Mouse (Mus musculus): ENCODE measurements around the gene Spon2.

Spon2 gene

GRCm38 (mm10) chr5:33214723-33215122 lies 3.5 kb downstream of the Spon2 start:
- no peak for DNase-seq

DNA sequence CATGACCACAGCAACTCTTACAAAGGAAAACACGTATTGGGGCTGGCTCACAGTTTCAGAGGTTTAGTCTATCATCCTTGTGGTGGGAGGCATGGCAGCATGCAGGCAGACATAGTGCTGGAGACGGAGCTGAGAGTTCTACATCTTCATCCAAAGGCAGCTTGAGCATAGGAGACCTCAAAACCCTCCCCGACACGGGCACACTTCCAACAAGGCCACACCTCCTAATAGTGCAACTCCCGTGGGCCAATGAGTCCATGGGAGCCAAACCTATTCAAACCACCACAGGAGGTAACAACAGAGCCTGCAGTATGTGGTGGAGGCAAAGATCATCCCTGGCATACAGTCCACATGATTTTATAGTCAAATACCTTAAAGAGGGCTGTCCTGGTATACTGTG lies 7.0 kb downstream of the Spon2 start:
- DNase-seq, result no peak

DNA sequence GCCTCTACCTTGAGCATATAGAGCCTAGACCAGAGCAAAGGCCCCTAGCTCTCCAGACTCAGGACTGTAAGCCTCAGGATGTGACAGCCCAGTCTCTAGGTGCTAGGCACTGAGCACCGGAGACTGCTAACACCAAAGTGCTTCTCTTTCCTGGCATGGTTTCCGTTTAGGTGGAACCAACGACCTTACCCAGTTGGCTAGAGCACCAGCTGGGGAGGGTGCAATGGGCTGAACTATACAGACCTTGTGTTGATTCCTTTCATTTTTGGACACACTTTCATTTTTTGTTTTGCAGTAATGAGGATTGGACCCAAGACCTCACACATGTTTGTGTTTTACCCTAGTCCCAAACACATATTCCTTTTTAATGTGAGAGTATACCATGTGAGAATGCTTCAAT lies 7.7 kb downstream of the Spon2 start:
- no peak for DNase-seq

- no peak for DNase-seq
These were observed 9.6 kb downstream of the Spon2 start for GRCm38 (mm10) chr5:33208533-33209245.

GRCm38 (mm10) chr5:33207136-33207535 lies 11.1 kb downstream of the Spon2 start:
- DNase-seq, result no peak

GRCm38 (mm10) chr5:33206328-33206727 lies 11.9 kb downstream of the Spon2 start:
- no peak for DNase-seq

GRCm38 (mm10) chr5:33204284-33204683 lies 14.0 kb downstream of the Spon2 start:
- no peak for DNase-seq

DNA sequence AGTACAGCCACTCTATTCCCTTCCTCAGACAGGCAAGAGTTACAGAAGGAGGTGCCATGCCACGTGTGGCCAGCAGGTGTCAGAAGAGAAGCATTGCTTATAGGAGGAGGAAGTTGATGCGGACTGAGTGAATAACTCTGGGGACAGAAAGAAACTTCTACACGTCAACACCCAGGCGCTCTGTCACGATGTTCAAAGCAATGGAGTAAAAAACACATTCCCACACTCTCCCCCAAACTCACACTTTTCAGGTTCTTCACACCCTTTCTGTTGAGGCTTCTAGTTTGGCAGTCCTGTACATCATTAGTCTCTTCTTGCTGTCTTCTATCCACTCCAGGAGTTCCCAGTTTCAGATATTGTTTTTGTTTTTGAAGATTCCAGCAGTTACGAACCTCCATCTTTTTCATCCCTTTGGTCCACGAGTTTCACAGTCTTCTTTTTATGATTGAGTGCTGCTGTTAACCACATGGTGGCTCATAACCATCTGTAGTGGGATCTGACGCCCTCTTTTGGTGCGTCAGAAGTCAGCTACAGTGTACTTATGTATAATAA lies 14.5 kb downstream of the Spon2 start:
- peak; percentile 89 for DNase-seq

DNA sequence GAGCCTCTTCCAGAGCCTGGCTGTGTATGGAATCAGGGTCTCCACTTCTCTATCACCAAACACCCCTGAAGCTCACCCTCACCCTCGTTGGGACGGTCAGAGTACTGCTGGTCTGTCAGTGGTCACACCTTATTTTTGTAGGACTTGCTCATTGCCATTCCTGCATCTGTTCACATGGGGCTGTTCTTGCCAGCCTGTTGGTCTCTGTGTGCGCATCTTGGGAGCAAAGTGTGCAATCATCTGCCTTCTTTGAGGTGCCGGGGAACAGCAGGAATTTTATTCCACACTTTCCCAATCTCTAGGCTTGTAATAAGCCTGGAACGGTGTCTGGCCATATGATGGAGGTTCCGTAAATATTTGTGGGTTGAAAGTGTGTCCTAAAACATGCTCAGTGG lies 15.1 kb downstream of the Spon2 start:
- no peak for DNase-seq

- no peak for DNase-seq
These were observed 15.6 kb downstream of the Spon2 start for GRCm38 (mm10) chr5:33202516-33203170.

GRCm38 (mm10) chr5:33201697-33202096 lies 16.6 kb downstream of the Spon2 start:
- DNase-seq, result no peak

DNA sequence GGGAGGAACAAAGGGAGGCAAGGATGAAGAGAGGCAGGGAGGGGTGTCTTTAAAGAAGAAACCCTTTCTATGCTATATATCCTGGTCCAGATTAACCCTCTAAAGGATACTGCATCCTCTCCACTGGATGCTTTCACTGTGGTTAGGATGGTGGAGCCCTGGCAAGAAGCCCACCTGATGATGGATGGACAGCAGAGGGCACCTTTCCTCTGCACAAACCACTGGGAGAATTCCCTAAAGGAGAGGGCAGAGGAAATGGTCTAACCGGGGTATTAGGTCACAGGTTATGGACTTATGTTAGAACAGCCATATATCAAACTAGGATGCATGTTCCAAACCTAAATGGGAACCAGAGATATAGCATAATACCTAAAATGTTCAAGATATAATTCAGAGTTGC lies 18.2 kb downstream of the Spon2 start:
- no peak for DNase-seq

DNA sequence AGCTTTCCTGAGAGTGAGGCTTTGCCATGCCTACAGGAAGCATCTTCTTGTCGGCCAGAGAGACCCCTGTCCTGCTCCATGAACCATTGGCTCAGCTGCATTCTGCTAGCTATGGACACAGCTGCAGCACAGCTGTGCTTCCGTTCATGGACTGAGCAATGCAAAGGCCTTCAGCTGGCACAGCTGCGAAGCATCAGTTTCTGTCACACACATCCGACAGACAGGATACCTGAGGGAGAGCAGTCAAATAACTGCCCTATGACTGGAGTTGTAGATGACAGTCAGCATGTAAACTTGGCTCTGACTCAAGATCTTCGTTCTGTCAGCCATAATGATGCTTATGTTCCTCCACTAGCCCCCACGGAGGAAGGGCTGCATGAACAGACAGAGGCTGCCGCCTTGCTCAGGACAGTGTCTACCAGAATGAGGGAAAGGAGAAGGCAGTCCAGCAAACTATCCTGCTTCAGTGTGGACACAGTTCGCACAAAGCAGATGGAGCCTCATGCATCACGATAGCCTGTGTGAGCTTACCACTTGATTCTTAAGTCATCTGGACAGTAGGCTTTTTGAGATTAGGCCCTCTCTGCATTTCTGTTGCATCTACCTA lies 22.9 kb downstream of the Spon2 start:
- no peak for DNase-seq

GRCm38 (mm10) chr5:33193567-33193966 lies 24.7 kb downstream of the Spon2 start:
- no peak for DNase-seq
